24 mouse cellular contexts compared by ENCODE assay signal in genomic region chr6:109176876-109177275, GRCm38 (mm10).
DNase-seq lines count a peak whose midpoint lies in the region; ATAC-seq and TF ChIP-seq lines count a peak whose summit lies in the region.
"Had no signal": no experiment of that assay in that cellular context is flagged by ENCODE, and none has a peak within 500 bp of the region (broad histone marks: within the 10 kb centered on the region; RNA-seq: fewer than 3 reads in every experiment).

No protein-coding gene starts in this region.

- 22% methylated on average over 3 of the region's 3 CpGs for WGBS in embryonic facial prominence, embryonic 11.5 days
- 45% methylated on average over 3 of the region's 3 CpGs for WGBS in embryonic facial prominence, embryonic 10.5 days
- 70% methylated on average over 3 of the region's 3 CpGs for WGBS in kidney, embryonic 14.5 days
- WGBS in liver, postnatal 0 days (ENCODE audit: insufficient replicate concordance), result 80% methylated on average over 3 of the region's 3 CpGs

- no peak overlapping the region for H3K9ac ChIP-seq in embryonic facial prominence, embryonic 11.5 days (replicated peaks; ENCODE audit: low read length)
- H3K9ac ChIP-seq in kidney, embryonic 14.5 days (ENCODE audit: low read depth, low read length), result no peak overlapping the region
- no peak overlapping the region for H3K9ac ChIP-seq in liver, postnatal 0 days (replicated peaks)
- H3K9ac ChIP-seq: embryonic facial prominence, embryonic 13.5 days; forebrain, embryonic 15.5 days; heart, embryonic 12.5 days; hindbrain, embryonic 15.5 days had no signal

- no peak for TF ChIP-seq POLR2A in embryonic fibroblast, embryonic 13.5 days (IDR thresholded peaks at IDR 0.05; ENCODE audit: low read depth, low read length)

- no peak for TF ChIP-seq CTCF in embryonic fibroblast, embryonic 13.5 days (IDR thresholded peaks at IDR 0.05; ENCODE audit: borderline replicate concordance, insufficient read depth, low read length)
- TF ChIP-seq CTCF in liver, postnatal 0 days (IDR thresholded peaks at IDR 0.05; ENCODE audit: low read depth), result no peak

- no peaks in the 10 kb centered on the region for H3K36me3 ChIP-seq in embryonic facial prominence, embryonic 11.5 days (replicated peaks; ENCODE audit: control insufficient read depth, insufficient read depth, low read depth, low read length)
- H3K36me3 ChIP-seq in embryonic facial prominence, embryonic 10.5 days (replicated peaks), result no peaks in the 10 kb centered on the region
- no peaks in the 10 kb centered on the region for H3K36me3 ChIP-seq in kidney, embryonic 14.5 days (ENCODE audit: control insufficient read depth, insufficient read depth, low read length)
- H3K36me3 ChIP-seq in liver, postnatal 0 days (replicated peaks; ENCODE audit: insufficient read depth, low read length), result no peaks in the 10 kb centered on the region
- H3K36me3 ChIP-seq: embryonic facial prominence, embryonic 13.5 days; forebrain, embryonic 15.5 days; heart, embryonic 12.5 days; hindbrain, embryonic 15.5 days had no signal

- H3K4me2 ChIP-seq in embryonic facial prominence, embryonic 11.5 days (ENCODE audit: low read depth, low read length), result no peak overlapping the region
- no peak overlapping the region for H3K4me2 ChIP-seq in kidney, embryonic 14.5 days (replicated peaks; ENCODE audit: low read depth, low read length)
- no peak overlapping the region for H3K4me2 ChIP-seq in liver, postnatal 0 days (ENCODE audit: low read depth, low read length)
- H3K4me2 ChIP-seq: embryonic facial prominence, embryonic 13.5 days; forebrain, embryonic 15.5 days; heart, embryonic 12.5 days; hindbrain, embryonic 15.5 days had no signal

- H3K27ac ChIP-seq in embryonic facial prominence, embryonic 11.5 days (replicated peaks; ENCODE audit: low read depth, low read length), result no peak overlapping the region
- no peak overlapping the region for H3K27ac ChIP-seq in embryonic facial prominence, embryonic 10.5 days (replicated peaks)
- peak overlapping the region; percentile 97 for H3K27ac ChIP-seq in embryonic fibroblast, embryonic 13.5 days (ENCODE audit: insufficient read depth, low read length)
- no peak overlapping the region for H3K27ac ChIP-seq in kidney, embryonic 14.5 days (ENCODE audit: low read depth, low read length)
- no peak overlapping the region for H3K27ac ChIP-seq in liver, postnatal 0 days (ENCODE audit: low read depth)
- H3K27ac ChIP-seq: embryonic facial prominence, embryonic 13.5 days; forebrain, embryonic 15.5 days; heart, adult 2 months; hindbrain, embryonic 15.5 days had no signal

- ATAC-seq in embryonic facial prominence, embryonic 11.5 days (replicated peaks; ENCODE audit: insufficient number of reproducible peaks, low FRiP score, low TSS enrichment, low read depth), result no peak
- ATAC-seq in kidney, embryonic 14.5 days (ENCODE audit: low FRiP score, low TSS enrichment), result no peak
- ATAC-seq in liver, postnatal 0 days, result no peak
- ATAC-seq: CD4-positive, CD25-positive, alpha-beta regulatory T cell, adult 4 months; forebrain, embryonic 15.5 days; inflammation-experienced regulatory T-cells, adult 6 months; intestine, postnatal 0 days had no signal

- H3K27me3 ChIP-seq in embryonic facial prominence, embryonic 11.5 days (ENCODE audit: control insufficient read depth, insufficient read depth, low read length), result no peaks in the 10 kb centered on the region
- no peaks in the 10 kb centered on the region for H3K27me3 ChIP-seq in embryonic facial prominence, embryonic 10.5 days (replicated peaks; ENCODE audit: low read depth, poor library complexity, severe bottlenecking)
- no peaks in the 10 kb centered on the region for H3K27me3 ChIP-seq in kidney, embryonic 14.5 days (ENCODE audit: control insufficient read depth, insufficient read depth, low read length)
- no peaks in the 10 kb centered on the region for H3K27me3 ChIP-seq in liver, postnatal 0 days (ENCODE audit: insufficient read depth, low read length)
- H3K27me3 ChIP-seq: embryonic facial prominence, embryonic 13.5 days; forebrain, embryonic 15.5 days; heart, embryonic 12.5 days; hindbrain, embryonic 15.5 days had no signal

- no peak overlapping the region for H3K4me3 ChIP-seq in embryonic facial prominence, embryonic 11.5 days (ENCODE audit: low read depth, low read length)
- H3K4me3 ChIP-seq in embryonic facial prominence, embryonic 10.5 days, result no peak overlapping the region
- no peak overlapping the region for H3K4me3 ChIP-seq in embryonic fibroblast, embryonic 13.5 days (ENCODE audit: insufficient read depth, low read length)
- no peak overlapping the region for H3K4me3 ChIP-seq in kidney, embryonic 14.5 days (ENCODE audit: low read length)
- no peak overlapping the region for H3K4me3 ChIP-seq in liver, postnatal 0 days (ENCODE audit: low read depth, low read length)
- H3K4me3 ChIP-seq: embryonic facial prominence, embryonic 13.5 days; erythroblast, embryonic 14.5 days; forebrain, embryonic 15.5 days; heart, adult 2 months; heart, embryonic 12.5 days; hindbrain, embryonic 15.5 days had no signal

- H3K9me3 ChIP-seq in embryonic facial prominence, embryonic 11.5 days (replicated peaks; ENCODE audit: control insufficient read depth, low read length), result no peaks in the 10 kb centered on the region
- no peaks in the 10 kb centered on the region for H3K9me3 ChIP-seq in embryonic facial prominence, embryonic 10.5 days
- H3K9me3 ChIP-seq in kidney, embryonic 14.5 days (ENCODE audit: control insufficient read depth, low read length), result no peaks in the 10 kb centered on the region
- H3K9me3 ChIP-seq in liver, postnatal 0 days (ENCODE audit: low read length), result no peaks in the 10 kb centered on the region
- H3K9me3 ChIP-seq: embryonic facial prominence, embryonic 13.5 days; forebrain, embryonic 15.5 days; heart, embryonic 12.5 days; hindbrain, embryonic 15.5 days had no signal

- TF ChIP-seq EP300 in liver, postnatal 0 days (IDR thresholded peaks at IDR 0.05; ENCODE audit: low read depth), result no peak

- peak; percentile 73 for DNase-seq in embryonic facial prominence, embryonic 11.5 days (ENCODE audit: low spot score)
- no peak for DNase-seq in embryonic facial prominence, embryonic 10.5 days (ENCODE audit: low spot score)
- DNase-seq in NIH3T3 (ENCODE audit: low read depth), result peak; percentile 91
- DNase-seq in mesoderm, embryonic 11.5 days (ENCODE audit: low read depth, low spot score), result peak; percentile 45
- no peak for DNase-seq in liver, postnatal 0 days
- DNase-seq in T-cell, adult 2 months (ENCODE audit: low spot score), result no peak
- DNase-seq: adrenal gland, adult 8-10 months; adrenal gland, postnatal 36 days; B cell, adult 2 months; cerebellum, adult 2 months; cerebellum, postnatal 14 days; gastrocnemius, postnatal 14 days; heart, adult 2 months; kidney, adult 8-10 months had no signal

- H3K4me1 ChIP-seq in embryonic facial prominence, embryonic 11.5 days (ENCODE audit: control insufficient read depth, insufficient read depth, low read length), result no peaks in the 10 kb centered on the region
- H3K4me1 ChIP-seq in embryonic facial prominence, embryonic 10.5 days, result peaks cover 4% of the 10 kb centered on the region; the same call in 1 of the 2 replicates
- H3K4me1 ChIP-seq in embryonic fibroblast, embryonic 13.5 days (ENCODE audit: control insufficient read depth, insufficient read depth, low read length), result no peaks in the 10 kb centered on the region; the same call in 1 of the 2 replicates
- no peaks in the 10 kb centered on the region for H3K4me1 ChIP-seq in kidney, embryonic 14.5 days (ENCODE audit: control insufficient read depth, insufficient read depth, low read length)
- H3K4me1 ChIP-seq in liver, postnatal 0 days (ENCODE audit: insufficient read depth), result no peaks in the 10 kb centered on the region
- H3K4me1 ChIP-seq: heart, embryonic 12.5 days had no signal

Comparison
In these comparisons a context has a peak if more than half of its experiments do, and no peak if none do; other contexts are left out.
1. DNase-seq: peak in embryonic facial prominence, embryonic 11.5 days (single experiment), NIH3T3 (single experiment) and mesoderm, embryonic 11.5 days (single experiment); none in embryonic facial prominence, embryonic 10.5 days (single experiment), liver, postnatal 0 days (single experiment) and T-cell, adult 2 months (single experiment).